Mouse (Mus musculus) spleen, adult 2 months (tissue): ENCODE data around the gene Cntln. TPM values are rescaled to one million over a fixed set of nuclear protein-coding genes. Genes with fewer than 3 reads are reported as not detected.

Source experiments
- DNase-seq, 2 experiments: peaks; one replicate each; pipeline versions ENCODE4 v3.0.0 to v3.0.0-alpha.2; 2012 to 2021; ENCODE audit warnings: low spot score in 2 of 2, low read depth in 1 of 2
- H3K27ac ChIP-seq: fragments of 200-500 bp; 2 replicates; pipeline ENCODE4 v1.5.1; 2012; ENCODE audit warnings: low read length, inconsistent platforms; ENCODE audit not compliant: insufficient read depth
- H3K27me3 ChIP-seq: fragments of 200-500 bp; 2 replicates; pipeline ENCODE4 v1.6.1; 2012; ENCODE audit warnings: mild to moderate bottlenecking, moderate library complexity, low read length, inconsistent platforms; ENCODE audit not compliant: control insufficient read depth, insufficient read depth
- H3K36me3 ChIP-seq: fragments of 200-500 bp; 2 replicates; pipeline ENCODE4 v1.6.1; 2012; ENCODE audit warnings: mild to moderate bottlenecking, low read length, inconsistent platforms; ENCODE audit not compliant: control insufficient read depth, insufficient read depth
- H3K4me1 ChIP-seq: fragments of 200-500 bp; 2 replicates; pipeline ENCODE4 v1.6.1; 2011; ENCODE audit warnings: inconsistent platforms; ENCODE audit not compliant: control insufficient read depth, insufficient read depth, insufficient read length
- H3K4me3 ChIP-seq: fragments of 200-500 bp; 2 replicates; pipeline ENCODE4 v1.5.1; 2011; ENCODE audit warnings: mild to moderate bottlenecking, inconsistent platforms; ENCODE audit not compliant: insufficient read depth, insufficient read length; ENCODE audit errors: extremely low read depth
- CTCF ChIP-seq: fragments of 200-500 bp; IDR thresholded peaks from 2 replicates; pipeline ENCODE4 v1.5.1; 2011; ENCODE audit warnings: mild to moderate bottlenecking, inconsistent platforms; ENCODE audit not compliant: insufficient read depth, insufficient read length, insufficient replicate concordance; ENCODE audit errors: extremely low read depth
- POLR2A ChIP-seq: fragments of 200-500 bp; IDR thresholded peaks from 2 replicates; pipeline ENCODE4 v1.6.1; 2011; ENCODE audit warnings: low read depth, low read length, inconsistent platforms
- WGBS: fragments of 180-500 bp; shearing (Covaris S2); methylation state at CpG from one replicate; pipeline ENCODE4 v1.1.7; 2018; 5-methylcytosine and 5-hydroxymethylcytosine counted together
- polyA plus RNA-seq: library from polyadenylated mRNA; depleted of rRNA; stranded (reverse); fragments of >200 nt; gene quantifications from 2 replicates; pipeline ENCODE4 v1.2.3, GENCODE M21; 2012

The Cntln gene
- polyA plus RNA-seq, 1 experiment = 0.60 TPM

- TF ChIP-seq POLR2A (no peak), CTCF (no peak)
Observed at GRCm38 (mm10) chr4:85049933-85050553, 165.9 kb downstream of the Cntln start.

GRCm38 (mm10) chr4:85054616-85055015 lies 170.5 kb downstream of the Cntln start:
- no peak for DNase-seq
- TF ChIP-seq CTCF (no peak), POLR2A (no peak)
- H3K4me1 ChIP-seq = no peaks in the 10 kb centered on the region
- 90% methylated on average over 1 of the region's 1 CpGs for WGBS
- H3K4me3 ChIP-seq = no peak overlapping the region
- H3K27ac ChIP-seq = no peak overlapping the region
- no peaks in the 10 kb centered on the region for H3K27me3 ChIP-seq
- no peaks in the 10 kb centered on the region for H3K36me3 ChIP-seq

More at GRCm38 (mm10) chr4:85049933-85050553, 165.9 kb downstream of the Cntln start:
- no peak overlapping the region for H3K27ac ChIP-seq
- no peaks in the 10 kb centered on the region for H3K4me1 ChIP-seq
- no peaks in the 10 kb centered on the region for H3K36me3 ChIP-seq
- H3K4me3 ChIP-seq = no peak overlapping the region
- DNase-seq = no peak
- H3K27me3 ChIP-seq = no peaks in the 10 kb centered on the region
- WGBS = 91% methylated on average over 8 of the region's 8 CpGs

GRCm38 (mm10) chr4:85059598-85059997 lies 175.5 kb downstream of the Cntln start:
- whole genome bisulfite sequencing = 90% methylated on average over 2 of the region's 2 CpGs
- H3K4me3 ChIP-seq = no peak overlapping the region
- H3K36me3 ChIP-seq = no peaks in the 10 kb centered on the region
- no peaks in the 10 kb centered on the region for H3K4me1 ChIP-seq
- no peak for TF ChIP-seq CTCF
- no peak for TF ChIP-seq POLR2A
- no peak overlapping the region for H3K27ac ChIP-seq
- DNase-seq = no peak
- no peaks in the 10 kb centered on the region for H3K27me3 ChIP-seq

- WGBS = 72% methylated on average over 2 of the region's 2 CpGs
- Histone ChIP-seq H3K4me1 (no peaks in the 10 kb centered on the region), H3K27me3 (no peaks in the 10 kb centered on the region), H3K36me3 (no peaks in the 10 kb centered on the region), H3K4me3 (no peak overlapping the region), H3K27ac (no peak overlapping the region)
- DNase-seq = no peak
- TF ChIP-seq CTCF (no peak), POLR2A (no peak)
Observed at GRCm38 (mm10) chr4:85061676-85062075, 177.6 kb downstream of the Cntln start.

- DNase-seq = no peak
- no peaks in the 10 kb centered on the region for H3K27me3 ChIP-seq
- no peak for TF ChIP-seq CTCF
- TF ChIP-seq POLR2A = no peak
- H3K4me3 ChIP-seq = no peak overlapping the region
- H3K27ac ChIP-seq = no peak overlapping the region
- H3K36me3 ChIP-seq = no peaks in the 10 kb centered on the region
- H3K4me1 ChIP-seq = no peaks in the 10 kb centered on the region
- WGBS = 88% methylated on average over 4 of the region's 4 CpGs
Observed at GRCm38 (mm10) chr4:85096033-85096432, 211.9 kb downstream of the Cntln start.

- DNase-seq = peak in 1 of 2 experiments; percentile 34
- Histone ChIP-seq H3K4me3 (no peak overlapping the region), H3K36me3 (no peaks in the 10 kb centered on the region), H3K27ac (no peak overlapping the region), H3K4me1 (no peaks in the 10 kb centered on the region), H3K27me3 (no peaks in the 10 kb centered on the region)
- WGBS = 22% methylated on average over 7 of the region's 7 CpGs
- TF ChIP-seq POLR2A = no peak
- TF ChIP-seq CTCF = peak; percentile 81; the same call in 1 of the 2 replicates
Observed at GRCm38 (mm10) chr4:85096682-85097081, 212.6 kb downstream of the Cntln start.

DNA sequence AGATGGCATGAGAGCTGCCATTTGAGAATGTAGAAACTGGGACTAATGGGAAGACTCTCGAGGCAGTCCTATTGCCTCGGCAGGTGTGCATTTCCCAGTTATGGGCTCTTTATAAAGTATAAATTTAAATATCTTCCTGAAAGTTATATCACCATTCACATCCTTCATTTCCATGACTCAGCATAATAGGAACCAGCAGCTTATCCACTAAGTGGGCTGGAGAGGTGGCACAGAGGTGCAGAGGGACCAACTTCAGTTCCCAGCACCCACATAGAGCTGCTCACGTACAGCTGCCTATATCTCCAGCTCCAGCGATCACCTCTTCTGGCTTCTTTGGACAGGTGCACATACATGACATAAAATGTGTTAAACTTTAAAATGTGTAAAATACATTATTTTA lies 218.1 kb downstream of the Cntln start:
- 91% methylated on average over 4 of the region's 4 CpGs for WGBS
- DNase-seq = no peak
- H3K27me3 ChIP-seq = no peaks in the 10 kb centered on the region
- no peak for TF ChIP-seq POLR2A
- TF ChIP-seq CTCF = no peak
- no peak overlapping the region for H3K27ac ChIP-seq
- H3K4me3 ChIP-seq = no peak overlapping the region
- H3K36me3 ChIP-seq = no peaks in the 10 kb centered on the region
- H3K4me1 ChIP-seq = no peaks in the 10 kb centered on the region
